9 mouse cellular contexts compared by ENCODE assay signal in the genomic region with DNA sequence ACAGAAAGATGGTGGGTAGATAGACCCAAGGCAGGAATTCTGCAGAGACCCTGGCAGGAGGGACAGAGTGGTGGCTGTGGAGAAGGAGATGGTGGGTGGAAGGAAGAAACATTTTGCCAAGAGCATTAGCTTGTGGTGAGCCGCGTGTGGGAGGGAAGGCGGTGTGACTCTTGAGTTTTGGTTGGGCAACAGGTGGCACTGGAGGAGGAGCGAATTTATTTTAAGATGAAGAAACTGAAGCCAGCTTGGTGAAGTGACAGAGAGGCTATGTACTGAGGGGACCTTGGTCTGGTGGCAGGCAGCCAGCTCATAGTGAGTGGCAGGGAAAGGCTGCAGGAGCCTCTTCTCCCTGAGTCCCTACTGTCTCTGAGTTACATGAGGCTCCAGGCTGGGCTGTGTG. TPM values are rescaled to one million over a fixed set of nuclear protein-coding genes. Genes with fewer than 3 reads are reported as not detected.
DNase-seq lines count a peak whose midpoint lies in the region; ATAC-seq and TF ChIP-seq lines count a peak whose summit lies in the region.
"Had no signal": no experiment of that assay in that cellular context is flagged by ENCODE, and none has a peak within 500 bp of the region (broad histone marks: within the 10 kb centered on the region; RNA-seq: fewer than 3 reads in every experiment).

No protein-coding gene starts in this region.

- no peak overlapping the region for H3K27ac ChIP-seq in kidney, embryonic 14.5 days (ENCODE audit: low read depth, low read length)
- no peak overlapping the region for H3K27ac ChIP-seq in thymus, adult 2 months (ENCODE audit: control insufficient read depth, insufficient read depth, low read length)
- H3K27ac ChIP-seq: limb, embryonic 12.5 days had no signal

- DNase-seq in kidney, adult 18-20 months: peak; percentile 28
- peak; percentile 66 for DNase-seq in heart, postnatal 4 days
- no peak for DNase-seq in embryo, embryonic 9.5 days (ENCODE audit: extremely low spot score)
- DNase-seq in retina, embryonic 14.5 days (ENCODE audit: low spot score): no peak
- no peak for DNase-seq in thymus, adult 2 months

- H3K9me3 ChIP-seq in kidney, embryonic 14.5 days (ENCODE audit: control insufficient read depth, low read length): no peaks in the 10 kb centered on the region
- H3K9me3 ChIP-seq: limb, embryonic 12.5 days had no signal

- H3K36me3 ChIP-seq in kidney, embryonic 14.5 days (ENCODE audit: control insufficient read depth, insufficient read depth, low read length): no peaks in the 10 kb centered on the region
- no peaks in the 10 kb centered on the region for H3K36me3 ChIP-seq in thymus, adult 2 months (ENCODE audit: control insufficient read depth, insufficient read depth, low read length)
- H3K36me3 ChIP-seq: limb, embryonic 12.5 days had no signal

- H3K27me3 ChIP-seq in kidney, embryonic 14.5 days (ENCODE audit: control insufficient read depth, insufficient read depth, low read length): no peaks in the 10 kb centered on the region
- H3K27me3 ChIP-seq in thymus, adult 2 months (ENCODE audit: control insufficient read depth, insufficient read depth, low read length): no peaks in the 10 kb centered on the region

- no peak overlapping the region for H3K4me3 ChIP-seq in kidney, embryonic 14.5 days (ENCODE audit: low read length)
- no peak overlapping the region for H3K4me3 ChIP-seq in thymus, adult 2 months (ENCODE audit: control insufficient read depth, insufficient read depth, low read length)
- H3K4me3 ChIP-seq: limb, embryonic 12.5 days had no signal

- no peak for TF ChIP-seq POLR2A in thymus, adult 2 months (IDR thresholded peaks at IDR 0.05; ENCODE audit: control insufficient read depth, extremely low read depth, insufficient read depth, low read length, poor library complexity)

- WGBS in kidney, embryonic 14.5 days: 90% methylated on average over 4 of the region's 4 CpGs
- WGBS in thymus, adult 2 months: 10% methylated on average over 4 of the region's 4 CpGs

- no peak overlapping the region for H3K9ac ChIP-seq in kidney, embryonic 14.5 days (ENCODE audit: low read depth, low read length)
- H3K9ac ChIP-seq: limb, embryonic 12.5 days had no signal

- TF ChIP-seq CTCF in thymus, adult 2 months (IDR thresholded peaks at IDR 0.05; ENCODE audit: borderline replicate concordance, control insufficient read depth, extremely low read depth, insufficient read depth, low read length, poor library complexity): no peak

- no peaks in the 10 kb centered on the region for H3K4me1 ChIP-seq in kidney, embryonic 14.5 days (ENCODE audit: control insufficient read depth, insufficient read depth, low read length)
- peaks cover 6% of the 10 kb centered on the region; the same call in 1 of the 2 replicates for H3K4me1 ChIP-seq in thymus, adult 2 months (replicated peaks; ENCODE audit: control insufficient read depth, insufficient read depth, low read length)

- H3K4me2 ChIP-seq in kidney, embryonic 14.5 days (replicated peaks; ENCODE audit: low read depth, low read length): no peak overlapping the region
- H3K4me2 ChIP-seq: limb, embryonic 12.5 days had no signal

- no peak for ATAC-seq in kidney, embryonic 14.5 days (ENCODE audit: low FRiP score, low TSS enrichment)
- peak; percentile 75 for ATAC-seq in frontal cortex, adult (ENCODE audit: low TSS enrichment)
- ATAC-seq in megakaryocyte, adult 5-6 weeks (ENCODE audit: poor library complexity, severe bottlenecking): peak; percentile 74

RNA-seq across cellular contexts. Expression of gene Slc26a9, which starts 11.1 kb away (rescaled TPM):
- polyA plus RNA-seq in kidney, embryonic 14.5 days (2014; fragmentation: Nextera tagmentation; extraction: Ambion mirVana): 0.33 and 0.62 TPM in 2 replicates
- total RNA-seq in heart, postnatal 4 days (2021): under 1 TPM in 1 of 2 experiments, not detected in 1; 0.07 TPM
- total RNA-seq in megakaryocyte, adult 5-6 weeks (2015): not detected in 2 replicates
- not detected in 2 replicates for total RNA-seq in megakaryocyte, adult 5-6 weeks (2017)
- polyA plus RNA-seq in thymus, adult 2 months (2012; rRNA removed): 0.99 and 1.1 TPM in 2 replicates
- polyA plus RNA-seq: limb, embryonic 12.5 days had no signal

RNA-seq across cellular contexts. Expression of gene Pm20d1, which starts 42.3 kb away (rescaled TPM):
- polyA plus RNA-seq in kidney, embryonic 14.5 days (2014; fragmentation: Nextera tagmentation; extraction: Ambion mirVana): 1.1 and 2.1 TPM in 2 replicates
- total RNA-seq in heart, postnatal 4 days (2021): 1 to 10 TPM; 2.2 to 3.4 TPM
- total RNA-seq in megakaryocyte, adult 5-6 weeks (2015): 0.07 TPM in 1 of 2 replicates, not detected in the other
- not detected in 2 replicates for total RNA-seq in megakaryocyte, adult 5-6 weeks (2017)
- 1.3 TPM in 2 replicates for polyA plus RNA-seq in thymus, adult 2 months (2012; rRNA removed)

Comparison
In these comparisons a context has a peak if more than half of its experiments do, and no peak if none do; other contexts are left out.
1. DNase-seq: peak in kidney, adult 18-20 months (single experiment) and heart, postnatal 4 days (single experiment); none in embryo, embryonic 9.5 days (single experiment), retina, embryonic 14.5 days (single experiment) and thymus, adult 2 months (single experiment).